Mouse (Mus musculus): ENCODE data around the gene Skor1. TPM values are rescaled to one million over a fixed set of nuclear protein-coding genes. Genes with fewer than 3 reads are reported as not detected.

Gene Skor1
- total and polyA plus RNA-seq, 2 experiments from 2014 or later: 9.2 to 36.3 TPM

GRCm38 (mm10) chr9:63174001-63174721 lies 25.4 kb upstream of the Skor1 start:
- no peak for DNase-seq (ENCODE audit: low spot score)
- Histone ChIP-seq H3K36me3 (ENCODE audit: insufficient read depth, low read length) (no peaks in the 10 kb centered on the region), H3K4me3 (ENCODE audit: low read length) (no peak overlapping the region), H3K9ac (replicated peaks; ENCODE audit: low read length) (no peak overlapping the region), H3K27me3 (ENCODE audit: insufficient read depth, low read length) (no peaks in the 10 kb centered on the region), H3K9me3 (ENCODE audit: low read length) (no peaks in the 10 kb centered on the region), H3K4me1 (ENCODE audit: insufficient read depth, low read length) (no peaks in the 10 kb centered on the region), H3K4me2 (ENCODE audit: low read depth, low read length) (no peak overlapping the region), H3K27ac (no peak overlapping the region)
- ATAC-seq: no peak
- no peak for TF ChIP-seq CTCF (IDR thresholded peaks at IDR 0.05; ENCODE audit: low read depth)
- WGBS: 75% methylated on average over 8 of the region's 8 CpGs

GRCm38 (mm10) chr9:63171951-63172350 lies 23.2 kb upstream of the Skor1 start:
- 42% methylated on average over 2 of the region's 2 CpGs for WGBS
- Histone ChIP-seq H3K9me3 (ENCODE audit: low read length) (no peaks in the 10 kb centered on the region), H3K4me3 (ENCODE audit: low read length) (no peak overlapping the region), H3K36me3 (ENCODE audit: insufficient read depth, low read length) (no peaks in the 10 kb centered on the region), H3K4me2 (ENCODE audit: low read depth, low read length) (no peak overlapping the region), H3K9ac (replicated peaks; ENCODE audit: low read length) (no peak overlapping the region), H3K27me3 (ENCODE audit: insufficient read depth, low read length) (no peaks in the 10 kb centered on the region), H3K4me1 (ENCODE audit: insufficient read depth, low read length) (no peaks in the 10 kb centered on the region), H3K27ac (no peak overlapping the region)
- ATAC-seq: no peak
- no peak for TF ChIP-seq CTCF (IDR thresholded peaks at IDR 0.05; ENCODE audit: low read depth)
- DNase-seq (ENCODE audit: low spot score): no peak

GRCm38 (mm10) chr9:63169127-63169526 lies 20.4 kb upstream of the Skor1 start:
- TF ChIP-seq CTCF (IDR thresholded peaks at IDR 0.05; ENCODE audit: low read depth): peak; percentile 24; the same call in 1 of the 2 replicates
- Histone ChIP-seq H3K4me3 (ENCODE audit: low read length) (no peak overlapping the region), H3K36me3 (ENCODE audit: insufficient read depth, low read length) (no peaks in the 10 kb centered on the region), H3K9ac (replicated peaks; ENCODE audit: low read length) (no peak overlapping the region), H3K27me3 (ENCODE audit: insufficient read depth, low read length) (no peaks in the 10 kb centered on the region), H3K27ac (no peak overlapping the region), H3K9me3 (ENCODE audit: low read length) (no peaks in the 10 kb centered on the region), H3K4me1 (ENCODE audit: insufficient read depth, low read length) (no peaks in the 10 kb centered on the region), H3K4me2 (ENCODE audit: low read depth, low read length) (no peak overlapping the region)
- WGBS: 81% methylated on average over 1 of the region's 1 CpGs
- DNase-seq (ENCODE audit: low spot score) (no peak), ATAC-seq (no peak)

- no peak overlapping the region for H3K9ac ChIP-seq (replicated peaks; ENCODE audit: low read length)
- no peak overlapping the region for H3K27ac ChIP-seq
- no peaks in the 10 kb centered on the region for H3K9me3 ChIP-seq (ENCODE audit: low read length)
- TF ChIP-seq CTCF (IDR thresholded peaks at IDR 0.05; ENCODE audit: low read depth): no peak
- H3K27me3 ChIP-seq (ENCODE audit: insufficient read depth, low read length): no peaks in the 10 kb centered on the region
- WGBS: 32% methylated on average over 9 of the region's 9 CpGs
- no peak overlapping the region for H3K4me2 ChIP-seq (ENCODE audit: low read depth, low read length)
- no peak overlapping the region for H3K4me3 ChIP-seq (ENCODE audit: low read length)
- no peaks in the 10 kb centered on the region for H3K36me3 ChIP-seq (ENCODE audit: insufficient read depth, low read length)
- ATAC-seq (no peak), DNase-seq (ENCODE audit: low spot score) (no peak)
- H3K4me1 ChIP-seq (ENCODE audit: insufficient read depth, low read length): no peaks in the 10 kb centered on the region
Observed at GRCm38 (mm10) chr9:63165070-63165469, 16.3 kb upstream of the Skor1 start.

- Histone ChIP-seq H3K4me1 (ENCODE audit: insufficient read depth, low read length) (no peaks in the 10 kb centered on the region), H3K27ac (no peak overlapping the region), H3K36me3 (ENCODE audit: insufficient read depth, low read length) (no peaks in the 10 kb centered on the region), H3K9me3 (ENCODE audit: low read length) (no peaks in the 10 kb centered on the region), H3K4me3 (ENCODE audit: low read length) (no peak overlapping the region), H3K4me2 (ENCODE audit: low read depth, low read length) (no peak overlapping the region), H3K9ac (replicated peaks; ENCODE audit: low read length) (no peak overlapping the region), H3K27me3 (ENCODE audit: insufficient read depth, low read length) (no peaks in the 10 kb centered on the region)
- WGBS: 69% methylated on average over 8 of the region's 8 CpGs
- peak; percentile 29; the same call in 1 of the 2 replicates for TF ChIP-seq CTCF (IDR thresholded peaks at IDR 0.05; ENCODE audit: low read depth)
- DNase-seq (ENCODE audit: low spot score) (no peak), ATAC-seq (no peak)
Observed at GRCm38 (mm10) chr9:63163756-63164155, 15.0 kb upstream of the Skor1 start.

GRCm38 (mm10) chr9:63151949-63152348 lies 3.2 kb upstream of the Skor1 start:
- TF ChIP-seq CTCF (IDR thresholded peaks at IDR 0.05; ENCODE audit: low read depth): no peak
- no peak overlapping the region for H3K27ac ChIP-seq
- ATAC-seq: no peak
- no peaks in the 10 kb centered on the region for H3K9me3 ChIP-seq (ENCODE audit: low read length)
- H3K9ac ChIP-seq (replicated peaks; ENCODE audit: low read length): no peak overlapping the region
- no peaks in the 10 kb centered on the region for H3K36me3 ChIP-seq (ENCODE audit: insufficient read depth, low read length)
- WGBS: 20% methylated on average over 14 of the region's 14 CpGs
- DNase-seq (ENCODE audit: low spot score): peak; percentile 15
- peak overlapping the region; percentile 61; the same call in 1 of the 2 replicates for H3K4me2 ChIP-seq (ENCODE audit: low read depth, low read length)
- no peaks in the 10 kb centered on the region for H3K4me1 ChIP-seq (ENCODE audit: insufficient read depth, low read length)
- H3K4me3 ChIP-seq (ENCODE audit: low read length): no peak overlapping the region
- peaks cover 55% of the 10 kb centered on the region for H3K27me3 ChIP-seq (ENCODE audit: insufficient read depth, low read length)

Measured in hindbrain, postnatal 0 days (tissue).